Mouse (Mus musculus) cerebellum, postnatal 25 days (tissue): ENCODE measurements around the gene Arhgap28.
"Not testable (repeated sequence)": the region's sequence is repeated elsewhere in the genome, so short reads cannot be mapped to it uniquely, and the experiment has no call there.

ENCODE experiments used
- DNase-seq, 2 experiments: peaks; one replicate each; pipeline ENCODE4 v3.0.0; 2021; ENCODE audit warnings: mixed read lengths in 2 of 2

Arhgap28 gene

DNA sequence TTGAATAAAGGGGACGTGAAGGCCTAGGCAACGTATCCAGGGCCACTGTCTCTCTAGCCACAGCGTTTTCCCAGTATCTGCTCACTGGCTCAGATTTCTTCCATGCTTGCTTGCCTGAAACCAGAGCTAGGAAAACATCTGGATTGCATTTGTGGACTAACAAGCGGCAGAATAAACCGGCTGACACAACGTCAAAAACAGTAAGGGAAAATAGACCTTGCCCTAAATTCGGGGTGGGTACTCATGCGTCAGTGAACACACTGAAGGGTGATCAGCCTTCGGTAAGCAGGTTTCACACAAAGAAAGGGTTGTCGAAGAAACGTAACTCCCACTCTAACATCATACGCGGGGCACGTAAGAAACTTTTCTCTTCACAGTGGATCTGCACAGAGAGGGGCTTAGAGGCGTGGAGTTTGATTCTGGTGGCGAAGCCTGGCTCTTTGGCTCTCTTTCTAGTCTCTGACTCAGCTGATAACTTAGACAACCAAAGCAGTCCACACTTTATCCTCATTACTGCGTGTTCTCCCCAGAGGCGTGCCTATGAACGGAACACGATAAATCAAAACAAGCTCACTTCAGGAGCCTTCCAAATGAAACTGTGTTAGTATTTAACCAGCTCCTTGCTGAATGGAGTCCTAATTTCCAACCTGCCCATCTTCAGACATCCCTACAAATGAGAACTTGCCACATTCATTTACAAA, 137.2 kb downstream of the Arhgap28 start:
- no peak for DNase-seq

DNA sequence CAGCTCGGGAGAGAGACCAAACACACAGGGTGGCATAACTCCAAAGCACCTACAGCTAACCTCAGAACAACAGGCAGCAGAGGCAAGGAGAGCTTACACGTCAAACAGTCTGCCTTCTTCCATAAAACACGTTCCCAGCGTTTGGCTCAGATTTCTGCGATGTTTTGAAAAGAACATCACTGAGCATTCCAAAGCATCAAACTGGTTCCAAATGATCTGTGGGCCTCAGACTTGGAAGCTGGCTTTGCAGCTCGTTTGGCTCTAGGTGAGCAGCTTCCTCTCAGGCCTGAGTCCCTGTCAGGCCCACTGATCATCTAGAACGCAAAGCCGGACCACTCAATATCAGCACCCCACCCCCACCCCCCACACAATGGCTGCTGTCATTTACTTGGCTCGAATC, 137.9 kb downstream of the Arhgap28 start:
- no peak for DNase-seq

- DNase-seq: no peak
Measured at GRCm38 (mm10) chr17:67864912-67865311, 139.0 kb downstream of the Arhgap28 start.

DNA sequence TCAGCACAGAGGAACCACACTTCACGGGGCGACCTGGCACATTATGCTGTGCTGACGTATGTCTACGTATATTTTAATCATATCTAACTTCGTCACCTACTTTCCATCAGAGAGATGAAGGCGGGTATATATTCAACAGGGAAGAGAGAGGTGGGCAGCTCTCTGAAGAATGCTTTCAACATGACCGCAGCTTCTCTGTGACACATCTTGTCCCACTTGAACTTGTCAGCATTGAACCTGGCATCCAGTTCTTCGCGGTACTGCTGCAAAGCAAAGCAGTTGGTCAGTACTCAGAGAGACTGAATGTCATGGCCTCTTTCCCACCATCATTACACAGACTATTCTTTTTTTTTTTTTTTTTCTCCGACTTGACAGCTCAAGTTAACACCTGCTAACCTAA, 139.6 kb downstream of the Arhgap28 start:
- DNase-seq: no peak

DNA sequence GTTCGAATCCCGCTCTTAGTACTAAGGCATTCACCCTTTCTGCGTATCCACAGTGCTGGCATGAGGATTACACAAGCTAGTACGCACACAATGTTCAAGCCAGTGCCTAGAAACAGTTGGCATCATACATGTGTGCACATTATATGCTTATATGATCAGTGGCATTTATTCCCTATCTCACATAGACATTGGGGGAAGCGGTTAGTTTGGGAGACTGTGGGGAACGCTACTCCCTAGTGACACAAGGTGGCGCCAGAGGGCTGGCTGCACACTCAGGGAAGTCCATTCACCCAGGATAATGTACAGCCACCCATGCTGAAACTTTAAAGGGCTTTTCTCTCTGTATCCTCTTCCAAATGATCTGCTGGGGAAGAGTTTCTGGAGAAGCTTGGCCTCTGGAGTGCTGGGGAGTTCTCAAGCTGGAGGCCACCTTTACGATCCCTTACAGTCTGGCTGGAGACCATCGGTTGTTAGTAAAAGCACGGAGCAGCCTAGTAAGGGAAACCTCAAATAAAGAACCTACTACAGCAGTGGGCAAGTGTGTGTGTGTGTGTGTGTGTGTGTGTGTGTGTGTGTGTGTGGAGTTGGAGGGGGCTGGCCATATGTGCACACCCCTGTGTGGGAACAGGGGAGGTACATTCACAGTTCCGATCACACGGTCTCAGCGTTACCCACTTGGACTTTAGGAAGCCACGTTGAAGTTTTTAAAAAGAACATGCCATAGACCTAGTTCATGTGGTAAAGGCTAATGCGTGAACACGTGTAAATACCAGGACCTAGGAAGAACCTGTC, 142.0 kb downstream of the Arhgap28 start:
- DNase-seq: peak; percentile 73 to 82

DNA sequence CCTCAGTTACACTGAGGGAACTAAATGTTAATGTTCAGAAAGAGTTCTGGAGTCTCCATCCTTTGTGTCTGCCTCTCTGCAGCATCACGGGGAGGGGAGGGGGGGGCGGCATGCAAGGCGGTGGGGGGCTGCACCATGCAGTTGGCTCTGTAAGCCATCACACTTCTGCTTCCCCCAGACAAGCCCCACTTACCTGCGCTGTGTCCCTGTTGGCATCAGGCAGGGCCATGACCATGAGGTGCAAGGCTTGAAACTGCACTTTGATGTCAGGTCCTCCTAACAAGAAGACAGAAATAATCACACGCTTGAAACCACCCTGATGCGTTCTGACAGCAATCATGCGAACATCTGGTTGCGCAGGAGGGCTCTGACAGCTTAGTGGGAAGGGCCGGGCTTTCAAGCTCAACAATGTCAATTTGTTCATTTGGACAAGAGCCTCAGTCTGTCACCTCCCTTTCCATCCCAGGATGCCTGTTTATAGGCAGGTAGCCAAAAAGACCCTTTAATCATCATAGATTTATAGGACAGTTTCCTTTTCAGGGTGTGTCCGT, 142.8 kb downstream of the Arhgap28 start:
- DNase-seq: no peak

- not testable (repeated sequence) for DNase-seq
Measured at GRCm38 (mm10) chr17:67841494-67841893, 162.4 kb downstream of the Arhgap28 start.

DNA sequence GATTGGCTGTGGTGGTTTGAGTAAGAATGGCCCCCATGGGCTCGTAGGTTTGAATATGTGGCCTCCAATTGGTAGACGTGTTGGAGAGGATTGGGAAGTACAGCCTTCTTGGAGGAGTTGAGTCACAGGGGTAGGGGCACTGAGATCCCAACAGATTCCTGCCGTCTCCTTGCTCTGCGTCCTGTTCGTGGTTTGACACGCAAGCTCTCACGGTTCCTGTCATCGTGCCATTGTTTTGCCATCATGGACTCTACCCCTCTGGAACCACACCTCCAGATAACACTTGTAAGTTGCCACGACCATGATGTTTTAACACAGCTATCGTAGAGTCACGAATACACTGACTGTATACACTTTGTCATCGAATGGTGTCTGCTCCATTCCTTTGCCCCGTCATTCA, 165.0 kb downstream of the Arhgap28 start:
- DNase-seq: no peak

- peak; percentile 73 to 83 for DNase-seq
Measured at GRCm38 (mm10) chr17:67837351-67838090, 166.4 kb downstream of the Arhgap28 start.

GRCm38 (mm10) chr17:67836146-67836895, 167.6 kb downstream of the Arhgap28 start:
- no peak for DNase-seq

DNA sequence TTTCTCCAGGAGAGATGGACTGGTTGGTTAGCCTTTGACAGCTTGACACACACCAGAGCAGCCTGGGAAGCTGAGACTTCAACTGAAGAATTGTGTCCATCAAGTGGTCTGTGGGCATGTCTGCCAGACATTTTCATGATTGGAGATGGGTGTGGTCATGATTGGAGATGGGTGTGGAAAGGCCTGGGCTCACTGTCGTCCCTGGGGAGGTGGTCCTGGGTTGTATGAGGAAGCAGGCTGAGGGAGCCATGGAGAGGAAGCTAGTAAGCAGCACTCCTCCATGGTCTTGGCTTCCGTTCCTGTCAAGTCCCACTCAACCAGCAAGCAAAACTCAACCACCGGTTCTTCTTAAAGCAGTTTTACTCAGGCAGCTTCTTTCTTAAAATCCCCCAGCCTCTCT, 176.5 kb downstream of the Arhgap28 start:
- DNase-seq: no peak

- DNase-seq: no peak
Measured at GRCm38 (mm10) chr17:67816916-67817315, 187.0 kb downstream of the Arhgap28 start.

DNA sequence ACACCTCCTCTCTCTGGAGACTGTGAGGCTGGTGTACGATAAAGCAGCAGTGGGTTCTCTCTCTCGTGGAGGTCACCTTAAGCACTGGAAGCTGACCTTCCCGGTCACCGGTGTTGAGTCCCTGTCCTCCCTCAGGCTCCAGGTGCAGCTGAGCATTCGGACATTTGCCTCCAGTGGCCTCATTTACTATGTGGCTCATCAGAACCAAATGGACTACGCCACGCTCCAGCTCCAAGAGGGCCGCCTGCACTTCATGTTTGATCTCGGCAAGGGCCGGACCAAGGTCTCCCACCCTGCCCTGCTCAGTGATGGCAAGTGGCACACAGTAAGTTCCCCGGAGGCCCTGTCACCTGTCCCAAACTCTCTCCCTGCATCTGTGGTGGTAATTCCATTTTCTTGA, 188.2 kb downstream of the Arhgap28 start:
- DNase-seq: no peak

GRCm38 (mm10) chr17:67813666-67814065, 190.3 kb downstream of the Arhgap28 start:
- no peak for DNase-seq

GRCm38 (mm10) chr17:67809171-67809570, 194.7 kb downstream of the Arhgap28 start:
- no peak for DNase-seq
